Mouse (Mus musculus): Measurements from ENCODE around the gene Glipr1. TPM values are rescaled to one million over a fixed set of nuclear protein-coding genes. Genes with fewer than 3 reads are reported as not detected.
"Not testable (repeated sequence)": the region's sequence is repeated elsewhere in the genome, so short reads cannot be mapped to it uniquely, and the experiment has no call there.

The Glipr1 gene
- total RNA-seq (2014; fragmentation: Nextera tagmentation), result 15.4 and 18.4 TPM in 2 replicates
- 21.0 and 54.2 TPM in 2 replicates for total RNA-seq (2017)

GRCm38 (mm10) chr10:112002544-112003215 is at the start of gene Glipr1:
Gene Glipr1 (minus strand): TSS chr10:112002631.
- peak; percentile 70 for ATAC-seq (replicated peaks; ENCODE audit: low FRiP score, low TSS enrichment, poor library complexity, severe bottlenecking)

- ATAC-seq (replicated peaks; ENCODE audit: low FRiP score, low TSS enrichment, poor library complexity, severe bottlenecking), result peak; percentile 92
Measured at GRCm38 (mm10) chr10:112051956-112052355, 49.5 kb upstream of the Glipr1 start.

DNA sequence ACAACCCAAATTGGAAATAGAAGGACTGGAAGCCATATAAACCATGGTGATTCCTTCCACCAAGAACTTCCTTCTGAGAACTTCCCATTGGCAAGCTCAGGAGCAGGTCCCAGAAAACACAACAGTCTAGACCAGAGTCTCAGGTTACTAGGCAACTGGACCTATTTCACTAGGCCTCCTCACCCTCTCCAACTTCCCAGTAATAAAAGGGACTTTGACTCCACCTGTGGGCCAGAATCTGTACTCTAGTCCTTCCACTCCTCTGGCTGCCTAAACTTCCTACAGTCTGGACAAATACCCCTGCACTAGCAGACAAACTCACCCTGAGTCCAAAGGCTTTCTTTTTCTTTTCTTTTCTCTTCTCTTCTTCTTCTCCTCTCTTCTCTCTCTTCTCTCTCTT is 48.8 kb upstream of the Glipr1 start:
- peak; percentile 55; the same call in 1 of the 2 replicates for ATAC-seq (replicated peaks; ENCODE audit: low FRiP score, low TSS enrichment, poor library complexity, severe bottlenecking)

DNA sequence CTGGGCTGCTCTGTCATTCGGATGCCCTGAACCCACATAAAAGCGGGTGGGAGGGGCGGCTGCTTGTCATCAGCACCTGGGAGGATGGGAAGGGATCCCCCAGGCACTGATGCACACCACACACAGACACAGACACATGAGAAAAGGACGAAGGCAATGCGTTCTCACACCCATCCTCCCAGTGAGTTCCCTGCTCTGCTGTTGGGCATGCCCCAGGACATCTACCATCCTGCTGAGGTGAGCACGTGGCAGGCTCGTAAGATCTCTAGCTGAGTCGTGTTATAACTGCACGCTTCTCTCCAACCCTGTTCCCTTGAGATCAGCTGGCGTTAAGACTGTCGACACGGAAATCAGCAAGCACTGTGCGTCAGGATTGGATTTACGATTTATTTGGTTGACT is 41.9 kb upstream of the Glipr1 start:
- not testable (repeated sequence) for ATAC-seq (replicated peaks; ENCODE audit: low FRiP score, low TSS enrichment, poor library complexity, severe bottlenecking)

- ATAC-seq (replicated peaks; ENCODE audit: low FRiP score, low TSS enrichment, poor library complexity, severe bottlenecking), result not testable (repeated sequence)
Measured at GRCm38 (mm10) chr10:112043523-112043922, 41.1 kb upstream of the Glipr1 start.

DNA sequence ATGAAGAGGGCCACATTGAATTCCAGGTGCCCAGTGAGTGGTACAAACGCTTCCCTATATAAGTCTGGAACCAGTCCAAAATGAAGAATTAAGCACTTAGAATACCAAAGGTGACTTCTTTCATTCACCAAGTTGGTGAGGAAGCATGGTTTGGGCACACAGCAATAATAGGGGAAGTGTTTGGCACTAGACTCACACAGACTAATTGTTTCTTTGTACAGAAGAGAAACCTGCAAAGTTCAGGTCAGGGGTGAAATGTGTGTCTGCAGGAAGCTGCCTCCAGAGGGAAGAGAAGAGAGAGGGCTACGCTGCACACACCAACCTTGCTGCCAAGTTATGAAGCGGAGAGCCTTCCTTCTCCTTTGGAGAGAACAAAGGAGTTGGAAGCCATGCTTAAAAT is 26.3 kb upstream of the Glipr1 start:
- ATAC-seq (replicated peaks; ENCODE audit: low FRiP score, low TSS enrichment, poor library complexity, severe bottlenecking), result not testable (repeated sequence)

GRCm38 (mm10) chr10:112023585-112023984 is 21.2 kb upstream of the Glipr1 start:
- ATAC-seq (replicated peaks; ENCODE audit: low FRiP score, low TSS enrichment, poor library complexity, severe bottlenecking), result no peak

DNA sequence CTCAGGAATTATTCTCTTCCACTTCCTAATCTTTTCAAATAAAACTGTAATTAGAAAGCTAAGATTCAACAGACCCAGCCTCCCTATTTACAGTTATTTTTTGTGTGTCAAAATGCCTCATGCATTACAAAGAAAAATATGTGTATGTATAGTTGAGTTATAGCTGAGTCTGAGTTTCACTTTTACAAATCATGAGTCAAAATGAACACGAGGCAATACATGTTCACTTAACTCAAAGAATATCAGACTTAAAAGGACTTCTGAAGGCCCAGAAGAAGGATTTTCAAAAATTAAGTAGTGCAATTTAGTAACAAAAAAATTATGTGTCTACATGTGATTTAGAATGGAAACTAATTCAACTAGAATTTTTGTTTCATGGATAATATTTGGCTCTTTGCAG is 7.1 kb upstream of the Glipr1 start:
- not testable (repeated sequence) for ATAC-seq (replicated peaks; ENCODE audit: low FRiP score, low TSS enrichment, poor library complexity, severe bottlenecking)

GRCm38 (mm10) chr10:112001756-112002520 is 493 bp downstream of the Glipr1 start:
- peak; percentile 70 for ATAC-seq (replicated peaks; ENCODE audit: low FRiP score, low TSS enrichment, poor library complexity, severe bottlenecking)

DNA sequence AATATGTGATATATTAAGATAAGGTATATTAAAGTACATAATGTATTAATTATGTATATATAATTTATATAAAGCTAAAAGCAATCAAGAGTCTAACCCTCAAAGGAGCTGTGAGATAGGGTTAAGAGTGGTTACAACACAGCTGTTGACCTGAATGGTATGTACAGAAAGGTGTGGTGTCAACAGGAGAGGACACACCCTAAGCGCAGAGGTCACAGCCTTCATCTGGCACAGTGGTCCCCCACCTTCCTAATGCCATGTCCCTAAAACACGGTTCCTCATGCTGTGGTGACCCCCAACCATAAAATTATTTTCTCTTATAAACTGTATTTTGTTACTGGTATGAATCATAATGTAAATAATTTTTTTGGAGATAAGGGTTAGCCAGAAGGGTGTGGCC is 1.1 kb downstream of the Glipr1 start:
- no peak for ATAC-seq (replicated peaks; ENCODE audit: low FRiP score, low TSS enrichment, poor library complexity, severe bottlenecking)

GRCm38 (mm10) chr10:112000568-112000967 is 1.9 kb downstream of the Glipr1 start:
- ATAC-seq (replicated peaks; ENCODE audit: low FRiP score, low TSS enrichment, poor library complexity, severe bottlenecking), result no peak

DNA sequence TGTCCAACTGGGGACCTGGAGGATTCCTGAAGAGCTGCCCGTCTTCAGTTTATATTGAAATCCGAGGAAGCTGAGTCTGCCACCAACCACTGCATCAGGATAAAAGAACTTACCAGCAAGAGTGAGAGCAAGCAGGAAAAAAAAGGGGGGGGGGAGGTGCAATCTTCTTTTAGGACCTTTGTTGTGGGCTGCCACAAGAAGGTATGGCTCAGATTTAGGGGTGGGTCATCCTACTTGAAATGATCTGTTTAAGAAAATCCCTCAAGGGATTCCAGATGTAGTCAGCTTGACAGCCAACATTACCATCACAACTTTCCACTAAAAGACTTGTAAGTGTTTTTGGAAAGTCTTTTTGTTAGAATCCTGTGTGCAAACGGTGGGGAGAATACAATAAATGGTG is 2.7 kb downstream of the Glipr1 start:
- ATAC-seq (replicated peaks; ENCODE audit: low FRiP score, low TSS enrichment, poor library complexity, severe bottlenecking), result no peak

DNA sequence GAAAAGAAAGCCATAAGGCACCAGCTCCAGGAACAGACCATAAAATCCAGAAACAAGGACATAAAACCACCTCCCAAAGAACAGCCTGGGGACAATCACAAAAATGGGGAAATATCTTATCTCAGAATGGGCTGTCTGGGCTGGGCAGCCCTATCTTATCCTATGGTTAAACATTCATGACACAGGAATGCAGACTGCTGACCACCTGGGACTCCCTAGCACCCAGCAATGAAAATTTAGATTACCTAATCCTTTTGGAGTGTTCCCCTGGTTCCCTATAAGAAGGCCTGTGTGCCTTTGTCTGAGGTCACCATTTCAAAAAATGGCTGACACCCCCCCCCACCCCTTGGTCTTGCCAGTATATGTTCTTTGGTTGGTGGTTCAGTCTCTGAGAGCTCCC is 4.8 kb downstream of the Glipr1 start:
- no peak for ATAC-seq (replicated peaks; ENCODE audit: low FRiP score, low TSS enrichment, poor library complexity, severe bottlenecking)

DNA sequence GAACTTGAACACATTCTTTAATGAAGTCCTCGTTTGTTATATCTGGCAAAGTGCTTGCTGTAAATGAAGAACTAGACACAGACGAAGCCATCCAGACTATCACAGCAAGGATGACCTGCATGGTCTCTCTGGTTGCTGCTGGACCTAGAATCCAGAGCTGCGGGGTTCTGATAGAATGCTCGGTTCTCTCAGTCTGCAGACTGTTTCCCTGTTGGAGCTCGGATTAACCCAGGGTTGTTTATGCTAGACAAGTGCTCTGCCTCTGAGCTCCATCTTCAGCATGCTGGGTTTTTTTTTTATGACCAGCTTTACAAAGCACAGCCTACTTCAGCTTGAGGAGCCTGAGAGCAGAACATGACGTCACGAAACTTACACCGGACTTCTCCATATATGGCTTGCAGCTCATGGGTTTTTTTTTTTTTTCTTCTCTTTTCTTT is 5.5 kb downstream of the Glipr1 start:
- peak; percentile 71 for ATAC-seq (replicated peaks; ENCODE audit: low FRiP score, low TSS enrichment, poor library complexity, severe bottlenecking)

- peak; percentile 55 for ATAC-seq (replicated peaks; ENCODE audit: low FRiP score, low TSS enrichment, poor library complexity, severe bottlenecking)
Measured at GRCm38 (mm10) chr10:111996549-111996904, 5.9 kb downstream of the Glipr1 start.

DNA sequence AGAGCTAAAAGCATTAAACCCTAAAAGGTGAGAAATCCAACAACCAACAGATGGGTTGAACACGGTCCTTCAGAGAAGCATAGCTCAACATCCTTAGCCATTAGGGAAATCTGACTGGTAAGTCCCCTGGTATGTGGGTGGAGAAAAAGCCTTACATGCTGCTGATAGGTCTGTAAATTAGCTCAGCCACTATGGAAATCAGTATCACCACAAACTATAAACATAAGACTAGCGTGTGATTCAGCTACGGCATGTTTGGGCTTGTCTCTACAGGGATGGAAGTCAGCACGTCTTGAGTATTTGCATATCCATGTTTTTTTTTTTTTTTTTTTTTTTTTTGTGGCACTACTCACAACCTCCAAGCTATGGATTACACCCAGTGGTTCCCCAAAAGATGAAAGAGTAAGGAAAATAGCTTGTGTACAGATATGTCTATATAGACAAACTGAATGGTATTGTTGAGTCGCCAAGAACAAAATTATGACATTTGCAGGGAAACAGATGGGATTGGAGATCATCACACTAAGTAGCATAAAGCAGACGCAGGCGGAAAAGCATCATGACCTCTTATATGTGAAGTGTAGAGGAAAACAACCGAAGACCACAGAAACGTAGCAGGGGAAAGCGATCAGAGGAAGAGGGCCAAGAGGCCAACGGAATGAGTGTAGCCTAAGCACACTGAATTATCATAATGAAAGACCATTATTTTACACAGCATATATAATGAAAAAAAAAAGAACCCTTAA is 6.5 kb downstream of the Glipr1 start:
- peak; percentile 14; the same call in 1 of the 2 replicates for ATAC-seq (replicated peaks; ENCODE audit: low FRiP score, low TSS enrichment, poor library complexity, severe bottlenecking)

DNA sequence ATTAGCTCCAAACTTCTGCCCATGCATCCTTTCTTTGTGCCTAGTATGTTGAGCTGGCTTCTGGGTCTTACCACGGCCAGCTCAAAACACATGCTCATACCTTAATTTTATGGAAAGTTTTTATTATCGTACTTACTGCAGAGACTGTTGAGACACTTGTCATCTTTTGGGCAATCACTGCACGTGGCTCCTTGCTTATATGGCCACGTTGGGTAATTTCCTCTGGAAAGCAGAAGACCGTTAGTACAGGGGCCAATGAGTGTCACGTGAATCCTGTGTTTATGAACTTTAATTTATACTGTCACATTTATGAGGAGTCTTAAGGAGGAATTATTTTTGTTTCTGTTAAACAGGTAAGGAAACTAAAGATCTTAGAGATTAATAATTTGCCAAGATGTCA is 16.0 kb downstream of the Glipr1 start:
- ATAC-seq (replicated peaks; ENCODE audit: low FRiP score, low TSS enrichment, poor library complexity, severe bottlenecking), result no peak

DNA sequence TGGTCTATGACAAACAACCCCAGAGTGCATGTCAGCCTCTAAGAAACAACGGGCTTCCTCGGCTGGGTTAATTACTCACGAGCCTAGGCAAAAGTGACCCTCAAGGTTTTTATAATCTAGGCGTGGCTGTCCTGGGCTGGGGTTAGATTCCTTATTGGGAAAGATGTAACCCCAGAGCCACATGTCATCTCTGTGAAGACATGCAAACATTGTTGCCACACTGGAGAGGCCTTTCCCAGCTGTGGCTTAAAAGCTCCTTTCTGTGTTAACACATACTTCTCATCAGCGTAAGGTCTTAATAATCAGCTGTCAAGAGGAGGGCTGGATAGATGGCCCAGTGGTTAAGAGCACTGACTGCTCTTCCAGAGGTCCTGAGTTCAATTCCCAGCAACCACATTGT is 19.4 kb downstream of the Glipr1 start:
- ATAC-seq (replicated peaks; ENCODE audit: low FRiP score, low TSS enrichment, poor library complexity, severe bottlenecking), result no peak

DNA sequence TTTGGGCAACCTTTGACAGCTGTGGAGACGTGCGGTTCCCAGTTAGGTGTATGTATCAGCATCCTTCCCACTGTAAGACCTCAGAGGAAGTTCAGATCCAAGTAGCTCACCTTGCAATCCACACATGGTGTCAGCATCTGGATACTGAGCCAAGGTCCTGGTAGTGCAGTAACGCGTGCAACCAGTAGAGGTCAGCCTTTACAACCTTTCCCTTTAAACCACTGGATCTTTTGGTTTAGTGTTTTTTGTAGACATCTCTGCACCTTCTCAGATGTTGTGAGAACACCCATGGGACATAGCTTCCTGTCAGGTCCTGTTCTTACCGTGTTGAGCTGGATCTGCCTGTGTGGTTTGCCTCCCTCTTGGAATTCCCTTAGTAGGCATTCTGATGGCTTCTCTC is 24.8 kb downstream of the Glipr1 start:
- ATAC-seq (replicated peaks; ENCODE audit: low FRiP score, low TSS enrichment, poor library complexity, severe bottlenecking), result peak; percentile 82

Measured in megakaryocyte-erythroid progenitor cell, adult 5-6 weeks (primary cell).